24 mouse cellular contexts compared by ENCODE assay signal in genomic region chr16:26348809-26349208, GRCm38 (mm10). TPM values are rescaled to one million over a fixed set of nuclear protein-coding genes. Genes with fewer than 3 reads are reported as not detected.
DNase-seq lines count a peak whose midpoint lies in the region; ATAC-seq and TF ChIP-seq lines count a peak whose summit lies in the region.
"Had no signal": no experiment of that assay in that cellular context is flagged by ENCODE, and none has a peak within 500 bp of the region (broad histone marks: within the 10 kb centered on the region; RNA-seq: fewer than 3 reads in every experiment).

No protein-coding gene starts in this region.

- no peaks in the 10 kb centered on the region for H3K36me3 ChIP-seq in kidney, adult 2 months (ENCODE audit: control insufficient read depth, insufficient read depth, low read length)
- H3K36me3 ChIP-seq: embryonic facial prominence, embryonic 15.5 days; kidney, embryonic 15.5 days; liver, embryonic 12.5 days; neural tube, embryonic 13.5 days had no signal

- TF ChIP-seq POLR2A in kidney, adult 2 months (IDR thresholded peaks at IDR 0.05; ENCODE audit: low read depth, low read length), result no peak

- no peak for TF ChIP-seq CTCF in kidney, adult 2 months (conservative IDR thresholded peaks at IDR 0.05; ENCODE audit: insufficient read depth, insufficient read length, low read depth, low read length)

- ATAC-seq in granulocyte monocyte progenitor cell, adult 5-6 weeks (replicated peaks; ENCODE audit: poor library complexity, severe bottlenecking), result peak; percentile 100
- peak; percentile 86 for ATAC-seq in neutrophil, adult 5-6 weeks (ENCODE audit: extremely low read depth, insufficient number of reproducible peaks, low FRiP score, poor library complexity, severe bottlenecking)
- ATAC-seq: activated CD4-positive, CD25-positive, alpha-beta regulatory T cell, adult 4 months; CD4-positive, CD25-positive, alpha-beta regulatory T cell, adult 4 months; forebrain, embryonic 14.5 days; hindbrain, postnatal 0 days; intestine, embryonic 16.5 days; liver, embryonic 12.5 days had no signal

- H3K4me3 ChIP-seq in kidney, adult 2 months (ENCODE audit: insufficient read depth, low read depth, low read length), result no peak overlapping the region
- H3K4me3 ChIP-seq: embryonic facial prominence, embryonic 15.5 days; kidney, embryonic 15.5 days; liver, embryonic 12.5 days; myocyte; neural tube, embryonic 13.5 days had no signal

- no peaks in the 10 kb centered on the region for H3K27me3 ChIP-seq in kidney, adult 2 months (replicated peaks; ENCODE audit: control insufficient read depth, insufficient read depth, low read length)
- H3K27me3 ChIP-seq: embryonic facial prominence, embryonic 15.5 days; kidney, embryonic 15.5 days; liver, embryonic 12.5 days; neural tube, embryonic 13.5 days had no signal

- H3K27ac ChIP-seq in kidney, adult 2 months (ENCODE audit: insufficient read depth, low read depth, low read length), result no peak overlapping the region
- H3K27ac ChIP-seq: embryonic facial prominence, embryonic 15.5 days; hindbrain, postnatal 0 days; kidney, embryonic 15.5 days; liver, embryonic 12.5 days; neural tube, embryonic 13.5 days had no signal

- peak; percentile 17 for DNase-seq in kidney, adult 2 months
- no peak for DNase-seq in kidney, adult 11 months
- peak; percentile 43 for DNase-seq in lung, postnatal 36 days
- no peak for DNase-seq in lung, postnatal 10 days
- DNase-seq in T-cell, adult 2 months (ENCODE audit: low spot score), result no peak
- DNase-seq in thymus, postnatal 4 days, result no peak
- DNase-seq: adrenal gland, adult 8-10 months; cerebellum, adult 8-10 months; cerebellum, postnatal 36 days; heart, adult 11 months; kidney, postnatal 36 days; midbrain, embryonic 14.5 days had no signal

- peaks cover 3% of the 10 kb centered on the region; the same call in 1 of the 2 replicates for H3K4me1 ChIP-seq in kidney, adult 2 months (ENCODE audit: control insufficient read depth, insufficient read depth, low read length)
- H3K4me1 ChIP-seq: embryonic facial prominence, embryonic 15.5 days; kidney, embryonic 15.5 days; liver, embryonic 12.5 days; neural tube, embryonic 13.5 days had no signal

- 85% methylated on average over 1 of the region's 1 CpGs for WGBS in kidney, adult 2 months

RNA-seq across cellular contexts. Expression of gene Cldn1, which starts 22.8 kb away (rescaled TPM):
- polyA plus RNA-seq in kidney, adult 2 months (2012; rRNA removed), result 17.7 and 18.2 TPM in 2 replicates
- total RNA-seq in granulocyte monocyte progenitor cell, adult 5-6 weeks (2014; fragmentation: Nextera tagmentation), result not detected in 2 replicates
- total RNA-seq in granulocyte monocyte progenitor cell, adult 5-6 weeks (2017), result 0.62 TPM in 1 of 2 replicates, not detected in the other
- total RNA-seq in neutrophil, adult 5-6 weeks (2017), result 0.49 and 0.70 TPM in 2 replicates
- polyA plus RNA-seq: activated CD4-positive, CD25-positive, alpha-beta regulatory T cell, adult 4 months; CD4-positive, CD25-positive, alpha-beta regulatory T cell, adult 4 months had no signal

Comparison
In these comparisons a context has a peak if more than half of its experiments do, and no peak if none do; other contexts are left out.
1. DNase-seq: peak in kidney, adult 2 months (single experiment) and lung, postnatal 36 days (single experiment); none in kidney, adult 11 months (single experiment), lung, postnatal 10 days (single experiment), T-cell, adult 2 months (single experiment) and thymus, postnatal 4 days (single experiment).